Mouse (Mus musculus): ENCODE data around the gene Eef1akmt1. TPM values are rescaled to one million over a fixed set of nuclear protein-coding genes. Genes with fewer than 3 reads are reported as not detected.

Eef1akmt1 gene
- polyA plus RNA-seq (2014; fragmentation: Nextera tagmentation; extraction: Ambion mirVana): 106 and 108 TPM in 2 replicates

- Histone ChIP-seq H3K36me3 (ENCODE audit: control insufficient read depth, insufficient read depth, low read length) (peaks cover 2% of the 10 kb centered on the region; the same call in 1 of the 2 replicates), H3K27me3 (ENCODE audit: control insufficient read depth, insufficient read depth, low read length) (no peaks in the 10 kb centered on the region), H3K27ac (replicated peaks; ENCODE audit: low read depth, low read length) (no peak within 1 kb of the TSS), H3K4me1 (ENCODE audit: control insufficient read depth, insufficient read depth, low read length) (no peaks in the 10 kb centered on the region), H3K4me3 (ENCODE audit: low read depth, low read length) (peak within 1 kb of the TSS; percentile 62), H3K9ac (ENCODE audit: low read length) (peak within 1 kb of the TSS; percentile 74), H3K9me3 (ENCODE audit: control insufficient read depth, low read length) (no peaks in the 10 kb centered on the region), H3K4me2 (ENCODE audit: low read depth, severe bottlenecking) (peak within 1 kb of the TSS; percentile 58)
- WGBS: 10% methylated on average over 35 of the region's 35 CpGs
- DNase-seq (ENCODE audit: low spot score) (peak; percentile 98), ATAC-seq (ENCODE audit: insufficient number of reproducible peaks, low FRiP score, low TSS enrichment, low read depth) (peak; percentile 94)
These were observed at the start of gene Eef1akmt1 for GRCm38 (mm10) chr14:57571155-57572133. TSS of gene Eef1akmt1 (minus strand) at chr14:57571612.

GRCm38 (mm10) chr14:57620598-57621236 lies 49.3 kb upstream of the Eef1akmt1 start:
- ATAC-seq (ENCODE audit: insufficient number of reproducible peaks, low FRiP score, low TSS enrichment, low read depth) (no peak), DNase-seq (ENCODE audit: low spot score) (peak; percentile 25)
- no peak overlapping the region for H3K27ac ChIP-seq (replicated peaks; ENCODE audit: low read depth, low read length)
- WGBS: 71% methylated on average over 4 of the region's 4 CpGs
- no peaks in the 10 kb centered on the region for H3K27me3 ChIP-seq (ENCODE audit: control insufficient read depth, insufficient read depth, low read length)
- H3K36me3 ChIP-seq (ENCODE audit: control insufficient read depth, insufficient read depth, low read length): no peaks in the 10 kb centered on the region
- no peaks in the 10 kb centered on the region for H3K9me3 ChIP-seq (ENCODE audit: control insufficient read depth, low read length)
- no peak overlapping the region for H3K4me3 ChIP-seq (ENCODE audit: low read depth, low read length)
- no peak overlapping the region for H3K4me2 ChIP-seq (ENCODE audit: low read depth, severe bottlenecking)
- no peak overlapping the region for H3K9ac ChIP-seq (ENCODE audit: low read length)
- no peaks in the 10 kb centered on the region for H3K4me1 ChIP-seq (ENCODE audit: control insufficient read depth, insufficient read depth, low read length)

- DNase-seq (ENCODE audit: low spot score): no peak
- H3K27ac ChIP-seq (replicated peaks; ENCODE audit: low read depth, low read length): no peak overlapping the region
- H3K36me3 ChIP-seq (ENCODE audit: control insufficient read depth, insufficient read depth, low read length): no peaks in the 10 kb centered on the region
- WGBS: 54% methylated on average over 2 of the region's 2 CpGs
- no peaks in the 10 kb centered on the region for H3K9me3 ChIP-seq (ENCODE audit: control insufficient read depth, low read length)
- H3K27me3 ChIP-seq (ENCODE audit: control insufficient read depth, insufficient read depth, low read length): no peaks in the 10 kb centered on the region
- no peaks in the 10 kb centered on the region for H3K4me1 ChIP-seq (ENCODE audit: control insufficient read depth, insufficient read depth, low read length)
- no peak overlapping the region for H3K9ac ChIP-seq (ENCODE audit: low read length)
- no peak for ATAC-seq (ENCODE audit: insufficient number of reproducible peaks, low FRiP score, low TSS enrichment, low read depth)
- no peak overlapping the region for H3K4me3 ChIP-seq (ENCODE audit: low read depth, low read length)
- no peak overlapping the region for H3K4me2 ChIP-seq (ENCODE audit: low read depth, severe bottlenecking)
These were observed 48.1 kb upstream of the Eef1akmt1 start for GRCm38 (mm10) chr14:57619487-57619886.

GRCm38 (mm10) chr14:57617675-57618074 lies 46.3 kb upstream of the Eef1akmt1 start:
- Histone ChIP-seq H3K9me3 (ENCODE audit: control insufficient read depth, low read length) (no peaks in the 10 kb centered on the region), H3K36me3 (ENCODE audit: control insufficient read depth, insufficient read depth, low read length) (no peaks in the 10 kb centered on the region), H3K9ac (ENCODE audit: low read length) (no peak overlapping the region), H3K4me1 (ENCODE audit: control insufficient read depth, insufficient read depth, low read length) (no peaks in the 10 kb centered on the region), H3K4me3 (ENCODE audit: low read depth, low read length) (no peak overlapping the region), H3K4me2 (ENCODE audit: low read depth, severe bottlenecking) (no peak overlapping the region), H3K27me3 (ENCODE audit: control insufficient read depth, insufficient read depth, low read length) (no peaks in the 10 kb centered on the region), H3K27ac (replicated peaks; ENCODE audit: low read depth, low read length) (no peak overlapping the region)
- DNase-seq (ENCODE audit: low spot score): no peak
- no peak for ATAC-seq (ENCODE audit: insufficient number of reproducible peaks, low FRiP score, low TSS enrichment, low read depth)
- WGBS: 98% methylated on average over 1 of the region's 1 CpGs

GRCm38 (mm10) chr14:57616339-57616965 lies 45.0 kb upstream of the Eef1akmt1 start:
- no peak overlapping the region for H3K4me2 ChIP-seq (ENCODE audit: low read depth, severe bottlenecking)
- 92% methylated on average over 6 of the region's 6 CpGs for WGBS
- H3K27ac ChIP-seq (replicated peaks; ENCODE audit: low read depth, low read length): no peak overlapping the region
- H3K4me3 ChIP-seq (ENCODE audit: low read depth, low read length): no peak overlapping the region
- DNase-seq (ENCODE audit: low spot score): no peak
- ATAC-seq (ENCODE audit: insufficient number of reproducible peaks, low FRiP score, low TSS enrichment, low read depth): no peak
- H3K9ac ChIP-seq (ENCODE audit: low read length): no peak overlapping the region
- no peaks in the 10 kb centered on the region for H3K4me1 ChIP-seq (ENCODE audit: control insufficient read depth, insufficient read depth, low read length)
- no peaks in the 10 kb centered on the region for H3K9me3 ChIP-seq (ENCODE audit: control insufficient read depth, low read length)
- no peaks in the 10 kb centered on the region for H3K27me3 ChIP-seq (ENCODE audit: control insufficient read depth, insufficient read depth, low read length)
- no peaks in the 10 kb centered on the region for H3K36me3 ChIP-seq (ENCODE audit: control insufficient read depth, insufficient read depth, low read length)

GRCm38 (mm10) chr14:57615828-57616227 lies 44.4 kb upstream of the Eef1akmt1 start:
- no peaks in the 10 kb centered on the region for H3K9me3 ChIP-seq (ENCODE audit: control insufficient read depth, low read length)
- H3K4me3 ChIP-seq (ENCODE audit: low read depth, low read length): no peak overlapping the region
- no peak for DNase-seq (ENCODE audit: low spot score)
- no peaks in the 10 kb centered on the region for H3K36me3 ChIP-seq (ENCODE audit: control insufficient read depth, insufficient read depth, low read length)
- H3K27me3 ChIP-seq (ENCODE audit: control insufficient read depth, insufficient read depth, low read length): no peaks in the 10 kb centered on the region
- WGBS: 89% methylated on average over 6 of the region's 6 CpGs
- no peak overlapping the region for H3K4me2 ChIP-seq (ENCODE audit: low read depth, severe bottlenecking)
- H3K4me1 ChIP-seq (ENCODE audit: control insufficient read depth, insufficient read depth, low read length): no peaks in the 10 kb centered on the region
- no peak for ATAC-seq (ENCODE audit: insufficient number of reproducible peaks, low FRiP score, low TSS enrichment, low read depth)
- H3K27ac ChIP-seq (replicated peaks; ENCODE audit: low read depth, low read length): no peak overlapping the region
- no peak overlapping the region for H3K9ac ChIP-seq (ENCODE audit: low read length)

GRCm38 (mm10) chr14:57611034-57611433 lies 39.6 kb upstream of the Eef1akmt1 start:
- no peak overlapping the region for H3K9ac ChIP-seq (ENCODE audit: low read length)
- H3K4me3 ChIP-seq (ENCODE audit: low read depth, low read length): no peak overlapping the region
- WGBS: 36% methylated on average over 2 of the region's 2 CpGs
- no peaks in the 10 kb centered on the region for H3K27me3 ChIP-seq (ENCODE audit: control insufficient read depth, insufficient read depth, low read length)
- no peaks in the 10 kb centered on the region for H3K4me1 ChIP-seq (ENCODE audit: control insufficient read depth, insufficient read depth, low read length)
- no peak overlapping the region for H3K4me2 ChIP-seq (ENCODE audit: low read depth, severe bottlenecking)
- no peaks in the 10 kb centered on the region for H3K36me3 ChIP-seq (ENCODE audit: control insufficient read depth, insufficient read depth, low read length)
- DNase-seq (ENCODE audit: low spot score) (no peak), ATAC-seq (ENCODE audit: insufficient number of reproducible peaks, low FRiP score, low TSS enrichment, low read depth) (no peak)
- no peaks in the 10 kb centered on the region for H3K9me3 ChIP-seq (ENCODE audit: control insufficient read depth, low read length)
- no peak overlapping the region for H3K27ac ChIP-seq (replicated peaks; ENCODE audit: low read depth, low read length)

- no peak for DNase-seq (ENCODE audit: low spot score)
- Histone ChIP-seq H3K4me1 (ENCODE audit: control insufficient read depth, insufficient read depth, low read length) (no peaks in the 10 kb centered on the region), H3K27me3 (ENCODE audit: control insufficient read depth, insufficient read depth, low read length) (no peaks in the 10 kb centered on the region), H3K4me3 (ENCODE audit: low read depth, low read length) (no peak overlapping the region), H3K36me3 (ENCODE audit: control insufficient read depth, insufficient read depth, low read length) (no peaks in the 10 kb centered on the region), H3K9ac (ENCODE audit: low read length) (no peak overlapping the region), H3K4me2 (ENCODE audit: low read depth, severe bottlenecking) (no peak overlapping the region), H3K9me3 (ENCODE audit: control insufficient read depth, low read length) (no peaks in the 10 kb centered on the region), H3K27ac (replicated peaks; ENCODE audit: low read depth, low read length) (no peak overlapping the region)
- ATAC-seq (ENCODE audit: insufficient number of reproducible peaks, low FRiP score, low TSS enrichment, low read depth): no peak
- 84% methylated on average over 4 of the region's 4 CpGs for WGBS
These were observed 38.5 kb upstream of the Eef1akmt1 start for GRCm38 (mm10) chr14:57609816-57610329.
